Mouse (Mus musculus): ENCODE measurements around the gene Ccl6.
"Not testable (repeated sequence)": the region's sequence is repeated elsewhere in the genome, so short reads cannot be mapped to it uniquely, and the experiment has no call there.

Gene Ccl6

GRCm38 (mm10) chr11:83560405-83560804 is 32.5 kb downstream of the Ccl6 start:
- DNase-seq (ENCODE audit: low spot score) = no peak

- no peak for DNase-seq (ENCODE audit: low spot score)
Measured at GRCm38 (mm10) chr11:83557074-83557473, 35.8 kb downstream of the Ccl6 start.

- DNase-seq (ENCODE audit: low spot score) = peak; percentile 59
Measured at GRCm38 (mm10) chr11:83556085-83556781, 36.7 kb downstream of the Ccl6 start.

GRCm38 (mm10) chr11:83551668-83552067 is 41.2 kb downstream of the Ccl6 start:
- no peak for DNase-seq (ENCODE audit: low spot score)

DNA sequence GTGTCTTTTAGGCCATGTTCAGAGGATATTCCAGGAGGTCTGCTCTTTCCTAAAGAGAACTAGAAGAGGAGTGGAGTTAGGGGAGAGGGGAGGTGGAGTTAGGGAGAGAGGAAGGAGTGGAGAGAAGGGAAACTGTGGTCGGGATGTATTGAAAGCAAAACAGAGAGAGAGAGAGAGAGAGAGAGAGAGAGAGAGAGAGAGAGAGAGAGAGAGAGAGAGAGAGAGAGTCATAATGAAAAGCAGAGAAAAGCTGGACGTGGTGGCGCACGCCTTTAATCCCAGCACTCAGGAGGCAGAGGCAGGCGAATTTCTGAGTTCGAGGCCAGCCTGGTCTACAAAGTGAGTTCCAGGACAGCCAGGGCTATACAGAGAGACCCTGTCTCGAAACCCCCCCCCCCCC is 41.9 kb downstream of the Ccl6 start:
- DNase-seq (ENCODE audit: low spot score) = not testable (repeated sequence)

DNA sequence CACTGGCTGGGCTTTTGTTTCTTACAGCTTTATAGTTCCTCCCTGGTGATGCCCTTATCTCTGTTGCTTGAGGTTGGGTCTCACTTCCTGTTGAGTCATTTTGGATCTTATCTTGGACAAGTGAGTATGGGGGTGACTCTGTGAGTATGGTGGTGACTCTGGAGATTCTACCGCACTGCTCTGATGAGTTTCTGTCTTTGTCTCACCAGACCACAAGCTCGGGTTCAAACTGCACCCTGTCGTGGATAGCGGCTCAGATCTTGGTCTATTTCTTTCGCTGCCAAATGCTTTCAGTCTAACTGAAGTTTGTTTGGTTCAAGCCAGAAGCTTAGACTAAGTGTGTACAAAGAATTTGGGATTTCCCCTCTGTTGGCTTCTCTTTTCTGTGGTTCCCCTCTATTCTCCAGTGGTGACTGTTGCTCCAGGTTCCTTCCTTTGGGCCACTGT is 42.7 kb downstream of the Ccl6 start:
- DNase-seq (ENCODE audit: low spot score) = no peak

DNA sequence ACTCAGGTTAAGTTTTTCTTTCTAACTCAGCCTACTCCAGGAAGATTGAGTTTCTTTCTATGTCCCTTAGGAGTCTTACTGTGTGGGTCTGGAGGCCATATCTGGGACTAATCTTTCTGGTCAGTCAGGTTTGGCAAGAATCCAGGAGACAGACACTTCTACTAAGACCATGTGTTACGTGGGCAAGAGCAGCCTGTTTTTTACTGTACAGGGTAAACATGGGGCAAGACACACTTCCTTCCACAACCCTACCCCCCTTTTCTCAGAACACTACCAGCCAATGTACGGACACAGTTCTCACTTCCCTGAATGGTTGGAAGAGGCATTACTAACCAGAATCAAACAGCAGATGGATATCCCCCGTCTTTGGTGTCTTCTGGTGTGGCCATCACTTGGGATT is 48.7 kb downstream of the Ccl6 start:
- no peak for DNase-seq (ENCODE audit: low spot score)

- no peak for DNase-seq (ENCODE audit: low spot score)
Measured at GRCm38 (mm10) chr11:83541415-83541814, 51.5 kb downstream of the Ccl6 start.

DNA sequence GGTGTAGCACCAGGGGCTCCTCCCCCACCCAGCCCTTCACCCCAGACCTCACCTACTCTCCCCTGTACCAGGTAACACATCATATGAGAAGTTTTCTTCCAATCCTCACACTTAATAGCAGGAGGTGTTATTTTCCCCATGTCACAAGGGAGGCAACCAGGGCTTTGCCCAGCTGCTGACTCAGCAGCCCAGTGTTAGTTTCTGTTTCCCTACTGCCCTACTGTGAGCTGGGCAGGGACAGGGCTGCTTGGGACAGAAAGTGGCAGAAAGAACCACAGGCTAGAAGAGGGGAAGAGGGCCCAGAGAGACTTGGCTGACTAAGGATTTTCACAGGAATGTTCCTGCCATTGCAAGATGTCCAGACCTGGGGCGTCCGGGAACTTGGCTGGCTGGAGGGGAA is 52.0 kb downstream of the Ccl6 start:
- DNase-seq (ENCODE audit: low spot score) = no peak

DNA sequence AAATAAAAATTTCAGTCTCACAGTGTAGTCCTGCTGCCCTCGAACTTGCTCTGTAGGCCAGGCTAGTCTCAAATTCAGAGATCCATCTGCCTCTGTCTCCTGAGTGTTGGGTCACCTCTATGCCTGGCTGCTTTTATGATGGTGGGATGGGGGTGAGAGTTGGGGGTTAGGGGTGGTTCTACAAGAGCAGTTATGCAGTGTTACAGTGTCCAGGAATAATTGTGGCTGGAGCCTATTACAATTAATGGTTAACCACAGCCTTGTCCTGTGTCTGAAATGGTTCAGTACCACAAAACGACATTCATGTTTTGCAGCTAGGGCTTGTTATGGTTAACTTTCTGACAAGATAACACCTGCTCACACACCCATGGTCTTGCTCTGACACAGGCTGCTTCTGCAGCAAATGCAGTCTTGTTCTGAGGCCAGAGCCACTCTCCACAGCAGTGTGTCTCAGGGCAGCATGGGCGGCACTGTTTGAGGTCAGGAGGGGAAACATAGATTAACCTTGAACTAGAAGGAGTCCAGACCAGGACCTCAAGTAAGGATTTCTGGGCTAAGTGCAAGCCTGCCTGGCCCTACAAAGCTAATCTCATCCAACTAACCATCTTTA is 54.1 kb downstream of the Ccl6 start:
- no peak for DNase-seq (ENCODE audit: low spot score)
